Mouse (Mus musculus) gastrocnemius, postnatal 14 days (tissue): ENCODE data around the gene Arrb2. TPM values are rescaled to one million over a fixed set of nuclear protein-coding genes. Genes with fewer than 3 reads are reported as not detected.
"Not testable (repeated sequence)": the region's sequence is repeated elsewhere in the genome, so short reads cannot be mapped to it uniquely, and the experiment has no call there.

ENCODE experiments used
- DNase-seq: peaks from one replicate; pipeline ENCODE4 v3.0.0; 2021; ENCODE audit warnings: mixed read lengths
- intact Hi-C: fragments of 180-260 bp; cut with DNase I; formaldehyde crosslinking; loops from one replicate; pipeline ENCODE4 v1.15.1; 2025; ENCODE audit warnings: low total_unique reads
- microRNA-seq, 2 experiments: library from miRNA; unstranded; fragments of <30 nt; microRNA quantifications; one replicate each; pipeline ENCODE4 v1.2.0; 2021
- total RNA-seq, 2 experiments: library from RNA; stranded (reverse); gene quantifications; 2 replicates each; pipeline ENCODE4 v1.2.3; 2021

Arrb2 gene
- total RNA-seq, 2 experiments from 2014 or later: 8.3 to 9.7 TPM

DNA sequence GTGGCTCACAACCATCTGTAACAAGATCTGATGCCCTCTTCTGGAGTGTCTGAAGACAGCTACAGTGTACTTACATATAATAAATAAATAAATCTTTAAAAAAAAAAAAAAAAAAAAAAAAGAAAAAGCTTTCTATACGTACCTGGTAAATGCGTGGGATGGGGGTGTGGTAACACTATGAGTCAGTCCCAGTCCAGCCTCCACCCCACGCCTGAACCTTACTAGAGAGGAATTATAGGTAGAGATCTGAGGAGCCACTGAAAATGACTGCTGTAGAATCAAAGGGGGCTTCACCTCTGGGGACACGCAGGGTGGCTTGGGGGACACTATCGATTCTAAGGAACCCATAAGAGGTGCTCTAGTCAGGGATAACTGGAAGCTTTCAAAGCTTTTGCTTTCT is 40.9 kb downstream of the Arrb2 start:
- intact Hi-C loops: not testable (repeated sequence)

GRCm38 (mm10) chr11:70474872-70475534 is 42.6 kb downstream of the Arrb2 start:
- DNase-seq: no peak
- intact Hi-C loops: no loop called here

More for the DNA sequence above, 40.9 kb downstream of the Arrb2 start:
- DNase-seq: not testable (repeated sequence)

- DNase-seq: no peak
- intact Hi-C loops: no loop called here
These were observed 53.1 kb downstream of the Arrb2 start for GRCm38 (mm10) chr11:70485498-70485897.

DNA sequence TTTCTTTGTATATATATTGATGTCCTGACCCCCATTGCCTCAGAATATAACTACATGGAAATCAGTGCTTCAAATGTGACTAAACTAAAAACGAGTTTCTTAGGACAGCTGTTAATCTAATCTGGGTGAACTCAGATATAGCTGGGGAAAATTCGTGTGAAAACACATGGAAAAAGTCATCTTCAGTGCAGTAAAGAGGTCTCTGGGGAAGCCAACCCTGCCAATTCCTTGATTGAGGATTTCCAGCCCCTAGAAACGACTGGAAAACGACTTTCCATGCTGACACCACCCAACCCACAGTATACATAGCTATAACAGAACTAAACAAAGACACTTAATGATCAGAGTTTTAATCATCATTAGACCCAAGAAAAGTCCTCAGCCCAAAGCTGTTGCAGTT is 55.4 kb downstream of the Arrb2 start:
- DNase-seq: peak; percentile 43
- intact Hi-C loops: no loop called here

GRCm38 (mm10) chr11:70489138-70489537 is 56.7 kb downstream of the Arrb2 start:
- intact Hi-C loops: no loop called here
- DNase-seq: peak; percentile 19

DNA sequence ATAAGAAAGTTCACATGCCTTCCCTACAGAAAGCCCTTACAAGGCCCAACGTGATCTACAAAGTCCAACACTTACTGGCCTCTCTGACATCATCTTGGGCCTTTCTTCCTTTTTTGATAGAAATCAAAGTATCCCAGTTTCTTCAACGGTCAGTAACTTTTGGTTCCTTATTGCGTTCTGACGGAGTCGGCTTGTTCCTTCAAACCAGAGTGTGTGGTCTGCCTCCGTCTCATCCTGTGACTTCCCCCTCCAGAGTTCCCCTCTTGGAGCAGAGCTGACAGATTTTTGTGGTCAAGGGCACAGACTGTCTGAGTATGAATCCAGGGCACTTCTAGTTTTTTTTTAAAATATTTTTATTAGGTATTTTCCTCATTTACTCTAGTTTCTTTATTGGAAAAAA is 57.2 kb downstream of the Arrb2 start:
- intact Hi-C loops: no loop called here
- DNase-seq: no peak

Small RNA genes lying within 50 kb of the gene (microRNA-seq; reads per million reads assigned to microRNA genes)
- gene Mir7115: 0 to 0.50 reads per million in 2 experiments

Other genes with a start within 250 kb of the Arrb2 start
- under 1 TPM in 1 of 2 experiments, not detected in 1; 0.22 TPM for gene Slc16a11, start 219.9 kb upstream of the Arrb2 start, total RNA-seq
- gene Slc16a13, start 211.6 kb upstream of the Arrb2 start, total RNA-seq: 1 to 10 TPM in 1 of 2 experiments, under 1 TPM in 1; 0.53 to 1.5 TPM
- 10 to 100 TPM; 12.4 to 13.7 TPM for gene Bcl6b, start 202.8 kb upstream of the Arrb2 start, total RNA-seq
- gene 0610010K14Rik, start 194.7 kb upstream of the Arrb2 start, total RNA-seq: 10 to 100 TPM; 29.7 to 37.4 TPM
- gene Gm21988, start 192.8 kb upstream of the Arrb2 start, total RNA-seq: 1 to 10 TPM; 2.6 to 2.7 TPM
- gene Rnasek, start 192.8 kb upstream of the Arrb2 start, total RNA-seq: 10 to 100 TPM; 96.0 to 96.9 TPM
- gene Alox12, start 177.3 kb upstream of the Arrb2 start, total RNA-seq: 1 to 10 TPM in 1 of 2 experiments, under 1 TPM in 1; 1.00 to 1.2 TPM
- gene Alox12e, start 110.0 kb upstream of the Arrb2 start, total RNA-seq: under 1 TPM in 1 of 2 experiments, not detected in 1; 0.09 TPM
- not detected for gene Alox15, start 80.6 kb upstream of the Arrb2 start, total RNA-seq
- gene Pelp1, start 22.6 kb upstream of the Arrb2 start, total RNA-seq: 10 to 100 TPM; 14.9 to 18.6 TPM
- 1 to 10 TPM; 6.2 to 6.5 TPM for gene Med11, start 19.3 kb downstream of the Arrb2 start, total RNA-seq
- under 1 TPM; 0.31 to 0.84 TPM for gene Zmynd15, start 26.8 kb downstream of the Arrb2 start, total RNA-seq
- gene Cxcl16, start 27.3 kb downstream of the Arrb2 start, total RNA-seq: 1 to 10 TPM; 2.6 to 3.1 TPM
- gene Tm4sf5, start 72.6 kb downstream of the Arrb2 start, total RNA-seq: not detected
- gene Vmo1, start 82.0 kb downstream of the Arrb2 start, total RNA-seq: not detected
- not detected for gene Gltpd2, start 86.6 kb downstream of the Arrb2 start, total RNA-seq
- 100 to 1,000 TPM; 292 to 301 TPM for gene Psmb6, start 92.7 kb downstream of the Arrb2 start, total RNA-seq
- not detected for gene Gm40193, start 100.3 kb downstream of the Arrb2 start, total RNA-seq
- gene Pld2, start 107.4 kb downstream of the Arrb2 start, total RNA-seq: 10 to 100 TPM; 15.9 to 17.1 TPM
- 10 to 100 TPM; 26.1 to 27.7 TPM for gene Mink1, start 130.2 kb downstream of the Arrb2 start, total RNA-seq
- not detected for gene 4930544D05Rik, start 183.2 kb downstream of the Arrb2 start, total RNA-seq
- 10 to 100 TPM; 38.7 to 39.4 TPM for gene Chrne, start 186.6 kb downstream of the Arrb2 start, total RNA-seq
- gene Gp1ba, start 206.5 kb downstream of the Arrb2 start, total RNA-seq: under 1 TPM in 1 of 2 experiments, not detected in 1; 0.08 TPM
- gene Rnf167, start 214.6 kb downstream of the Arrb2 start, total RNA-seq: 10 to 100 TPM; 34.9 to 35.7 TPM
- 100 to 1,000 TPM; 278 to 315 TPM for gene Slc25a11, start 214.8 kb downstream of the Arrb2 start, total RNA-seq
- gene Pfn1, start 222.0 kb downstream of the Arrb2 start, total RNA-seq: 100 to 1,000 TPM; 340 to 388 TPM
- gene Eno3, start 224.6 kb downstream of the Arrb2 start, total RNA-seq: 1,000 to 10,000 TPM; 6,763 to 7,262 TPM
- gene Spag7, start 236.8 kb downstream of the Arrb2 start, total RNA-seq: 100 to 1,000 TPM; 117 to 122 TPM